Mouse (Mus musculus): ENCODE measurements around the gene Cmip.

Gene Cmip

DNA sequence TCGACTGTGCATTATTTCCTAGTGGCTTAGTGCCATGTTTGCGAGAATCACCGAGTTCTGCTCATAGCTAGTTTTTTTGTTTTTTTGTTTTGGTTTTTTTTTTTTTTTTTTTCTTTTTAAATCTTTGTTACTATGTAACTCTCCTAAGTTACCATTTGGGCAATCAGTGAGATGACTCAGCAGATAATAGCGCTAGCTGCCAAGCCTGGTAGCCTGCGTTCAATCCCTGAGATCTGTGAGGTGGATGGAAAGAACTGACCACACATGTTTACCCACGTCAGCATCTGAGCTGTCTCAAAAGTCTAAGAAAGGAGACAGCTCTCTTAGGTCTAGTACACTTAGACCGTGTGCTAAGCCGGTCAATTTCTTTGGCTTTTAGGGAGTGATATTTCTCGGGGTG is 71.9 kb downstream of the Cmip start:
- DNase-seq: no peak

DNA sequence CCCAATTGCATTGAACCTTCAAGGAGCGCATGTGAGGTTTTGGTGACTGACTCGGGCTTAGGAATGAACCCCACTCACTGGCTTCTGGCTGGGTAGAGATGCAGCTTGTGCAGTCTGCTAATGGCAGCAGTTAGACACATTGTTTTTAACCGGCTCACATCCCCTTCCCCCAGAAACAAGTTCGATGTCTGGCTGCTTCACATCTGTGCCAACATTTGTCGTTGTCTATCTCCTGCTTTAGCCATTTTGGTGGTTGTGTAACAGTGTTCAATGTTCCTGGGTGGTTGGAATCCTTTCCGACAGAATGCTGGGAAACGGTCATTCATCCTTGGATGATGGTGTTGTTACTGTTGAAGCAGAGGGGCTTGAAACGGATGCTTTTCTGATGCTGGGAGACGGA is 72.3 kb downstream of the Cmip start:
- no peak for DNase-seq

DNA sequence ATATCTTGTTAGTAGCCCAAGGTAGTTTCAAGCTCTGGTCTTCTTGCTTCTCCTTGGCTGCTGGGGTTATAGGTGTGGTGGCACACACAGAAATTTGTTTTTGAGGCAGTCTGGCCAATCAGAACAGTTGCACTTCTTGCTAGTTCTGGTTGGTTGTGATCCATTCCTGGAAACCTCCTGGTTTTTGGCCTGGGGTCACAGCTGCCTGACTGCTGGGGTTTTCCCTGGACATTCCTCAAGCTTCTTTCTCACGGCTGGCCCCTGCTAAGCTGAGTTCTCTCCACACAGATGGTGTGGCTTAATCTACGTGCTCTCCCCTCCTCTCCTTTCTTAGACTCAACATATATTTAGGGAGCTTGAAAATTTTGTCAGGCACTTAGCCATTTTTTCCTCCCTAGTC is 73.0 kb downstream of the Cmip start:
- no peak for DNase-seq

DNA sequence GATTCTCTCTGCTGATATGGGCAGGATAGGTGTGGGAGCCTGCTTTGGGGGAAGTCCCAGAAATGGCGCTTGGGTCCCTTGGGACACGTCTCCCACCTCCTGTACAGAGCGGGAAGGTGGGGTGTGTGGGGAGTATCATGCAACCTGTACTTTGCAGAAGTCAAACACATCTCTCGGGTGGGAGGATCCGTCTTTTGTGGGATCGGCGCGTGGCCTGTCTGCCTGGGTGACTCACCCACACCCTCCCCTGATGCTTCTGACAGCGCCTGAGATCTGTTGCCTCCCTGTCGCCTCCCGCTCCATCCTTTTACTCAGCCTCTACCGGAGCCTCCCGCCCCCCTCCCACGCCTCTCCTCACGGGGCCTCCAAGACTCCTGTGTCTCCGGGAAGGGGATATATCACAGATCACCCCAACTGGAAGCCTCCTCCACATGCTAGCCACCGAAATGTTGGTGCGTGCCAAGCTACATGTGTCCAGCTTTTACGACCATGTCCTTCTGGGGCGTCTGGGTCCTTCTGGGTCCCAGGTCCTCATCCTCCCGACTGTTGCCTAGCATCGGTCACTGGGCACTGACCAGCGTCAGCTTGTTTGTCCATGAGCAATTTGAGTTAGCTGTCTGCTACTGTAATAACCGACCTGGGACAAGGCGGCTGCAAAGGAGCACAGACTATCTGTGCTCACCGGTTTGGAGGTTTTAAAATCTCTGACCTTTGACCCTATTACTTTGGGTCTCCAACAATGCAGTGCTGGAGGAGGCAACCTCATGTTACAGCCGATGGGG is 75.6 kb downstream of the Cmip start:
- DNase-seq: no peak

DNA sequence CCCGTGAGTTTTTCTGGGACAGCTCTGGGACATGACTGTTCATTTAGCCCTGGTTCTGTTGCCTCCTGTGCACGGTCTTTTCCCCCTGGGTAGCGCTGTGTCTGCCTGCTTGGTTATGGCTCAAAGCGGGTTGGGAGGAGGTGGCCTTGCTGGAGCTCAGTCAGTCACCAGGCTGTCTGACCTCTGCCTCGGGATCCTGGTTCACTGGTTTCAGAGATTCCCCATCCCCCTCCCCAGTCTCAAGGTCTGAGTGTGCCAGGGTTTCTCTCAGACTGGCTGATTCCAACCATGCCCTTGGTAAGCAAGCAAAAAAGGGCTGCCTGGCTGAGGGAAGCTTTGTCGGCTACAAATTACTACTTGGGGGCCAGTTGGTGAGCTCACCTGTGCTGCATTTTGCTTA is 76.8 kb downstream of the Cmip start:
- no peak for DNase-seq

DNA sequence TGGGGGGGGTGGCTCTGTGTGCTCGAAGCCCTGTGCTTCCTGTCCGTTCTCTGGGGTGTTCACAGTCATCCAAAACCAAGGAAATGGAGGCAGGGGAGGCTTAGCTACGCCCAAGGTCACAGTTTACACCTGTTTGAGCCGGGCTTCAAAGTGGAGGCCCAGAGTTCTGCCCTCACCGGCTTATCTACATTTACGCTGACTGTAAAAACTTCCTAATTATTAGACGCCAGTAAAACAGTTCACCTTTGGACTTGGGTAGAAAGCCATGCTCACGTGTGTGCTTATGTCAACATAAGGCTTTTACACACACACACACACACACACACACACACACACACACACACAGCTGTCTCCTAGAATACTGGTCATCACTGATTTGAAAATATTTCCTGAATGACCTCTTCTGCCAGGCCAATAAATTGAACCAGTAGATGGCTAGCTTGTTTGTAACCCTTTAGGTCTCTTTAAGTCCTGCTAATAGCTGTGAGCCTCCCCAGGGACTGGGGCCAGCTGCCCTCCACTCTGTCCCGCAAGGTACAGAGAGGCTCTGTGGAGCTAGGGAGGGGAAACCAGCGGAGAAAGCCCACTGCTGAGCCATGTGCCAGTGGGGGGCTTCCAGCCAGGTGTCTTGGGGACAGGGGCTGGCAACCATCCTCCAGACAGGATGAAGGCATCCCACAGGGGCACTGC is 77.3 kb downstream of the Cmip start:
- DNase-seq: no peak

DNA sequence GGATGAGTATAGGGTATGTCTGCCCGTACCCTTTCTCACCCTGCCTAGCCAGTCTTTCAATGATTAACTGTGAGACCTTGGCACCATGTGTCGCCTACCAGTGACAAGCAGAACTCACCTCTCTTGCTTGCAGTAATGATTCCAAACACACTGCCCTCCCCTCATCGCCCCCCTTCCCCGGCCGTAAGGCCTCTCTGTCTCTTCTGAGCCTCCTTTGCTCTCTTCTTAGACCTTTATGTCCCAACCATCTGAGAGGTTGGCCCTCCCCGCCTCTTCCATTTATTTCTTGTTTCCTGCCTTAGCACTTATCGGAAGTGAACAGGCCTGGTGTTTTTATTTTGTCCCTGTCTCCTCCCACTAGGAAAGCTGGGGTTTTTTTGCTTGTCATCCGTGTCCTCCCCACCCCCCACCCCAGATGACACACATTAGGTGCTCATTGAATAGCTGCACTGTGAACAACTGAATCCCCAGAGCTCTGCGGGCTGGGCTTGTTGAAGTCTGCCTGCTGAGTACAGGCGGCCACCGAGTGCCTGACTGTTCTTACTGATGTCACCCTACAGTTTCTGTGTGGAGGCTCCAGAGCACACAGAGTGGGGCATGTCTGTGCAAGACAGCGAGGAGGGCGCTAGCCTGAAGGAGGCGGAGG is 78.0 kb downstream of the Cmip start:
- no peak for DNase-seq

DNA sequence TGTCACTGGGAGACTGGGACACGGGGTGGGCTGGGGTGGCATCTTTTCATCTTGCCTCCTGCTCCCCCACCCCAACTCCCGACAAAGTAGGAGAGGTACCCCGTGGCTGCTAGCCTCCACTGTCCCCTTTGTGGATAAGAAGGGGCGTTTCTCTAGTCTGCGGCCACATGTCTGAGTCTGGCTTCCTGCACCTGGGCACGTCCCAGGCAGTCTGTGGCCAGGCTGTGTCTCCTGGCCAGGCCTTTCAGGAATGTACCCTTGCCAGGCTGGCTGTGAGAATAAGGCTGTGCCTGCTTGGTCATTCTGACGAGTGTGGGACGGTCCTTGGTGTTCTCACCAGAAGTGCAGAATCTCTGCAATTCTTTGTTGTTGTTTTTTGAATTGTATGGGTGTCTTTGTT is 78.6 kb downstream of the Cmip start:
- no peak for DNase-seq

DNA sequence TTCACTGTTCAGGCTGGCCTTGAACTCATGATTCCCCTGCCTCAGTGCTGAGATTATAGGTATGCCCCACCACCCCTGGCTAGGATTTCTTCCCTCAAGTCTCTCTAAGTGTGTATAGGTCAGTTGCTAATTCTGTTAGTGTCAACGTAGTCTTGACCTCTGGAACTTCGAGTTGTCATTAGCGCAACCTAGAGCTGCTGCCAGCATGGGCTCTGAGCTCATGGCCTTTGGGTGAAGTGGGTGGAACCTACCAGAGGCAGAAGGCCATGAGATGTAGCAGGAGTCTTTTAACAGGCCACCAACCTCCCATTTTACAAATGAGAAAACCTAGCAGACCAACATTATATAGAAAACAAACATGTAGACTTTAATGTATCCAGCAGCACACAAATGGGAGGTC is 80.3 kb downstream of the Cmip start:
- no peak for DNase-seq

DNA sequence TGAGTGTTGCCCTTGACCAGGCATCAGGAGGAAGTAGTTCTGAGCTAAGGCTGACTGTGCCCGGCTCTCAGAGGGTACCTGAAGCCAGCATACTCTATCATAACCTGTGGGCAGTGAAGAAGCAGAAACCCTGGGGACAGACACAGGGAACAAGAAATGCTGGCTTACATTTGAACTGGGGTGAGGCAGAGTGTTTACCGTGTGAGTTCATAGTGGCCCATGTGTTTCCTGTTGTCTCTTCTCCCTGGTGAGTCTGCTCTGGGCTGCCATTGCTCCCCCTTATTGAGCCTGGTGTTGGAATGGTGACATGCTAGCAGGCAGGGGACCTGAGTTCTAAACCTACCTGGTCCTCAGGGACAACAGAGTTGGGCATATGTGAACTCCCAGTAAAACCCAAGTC is 81.8 kb downstream of the Cmip start:
- no peak for DNase-seq

DNA sequence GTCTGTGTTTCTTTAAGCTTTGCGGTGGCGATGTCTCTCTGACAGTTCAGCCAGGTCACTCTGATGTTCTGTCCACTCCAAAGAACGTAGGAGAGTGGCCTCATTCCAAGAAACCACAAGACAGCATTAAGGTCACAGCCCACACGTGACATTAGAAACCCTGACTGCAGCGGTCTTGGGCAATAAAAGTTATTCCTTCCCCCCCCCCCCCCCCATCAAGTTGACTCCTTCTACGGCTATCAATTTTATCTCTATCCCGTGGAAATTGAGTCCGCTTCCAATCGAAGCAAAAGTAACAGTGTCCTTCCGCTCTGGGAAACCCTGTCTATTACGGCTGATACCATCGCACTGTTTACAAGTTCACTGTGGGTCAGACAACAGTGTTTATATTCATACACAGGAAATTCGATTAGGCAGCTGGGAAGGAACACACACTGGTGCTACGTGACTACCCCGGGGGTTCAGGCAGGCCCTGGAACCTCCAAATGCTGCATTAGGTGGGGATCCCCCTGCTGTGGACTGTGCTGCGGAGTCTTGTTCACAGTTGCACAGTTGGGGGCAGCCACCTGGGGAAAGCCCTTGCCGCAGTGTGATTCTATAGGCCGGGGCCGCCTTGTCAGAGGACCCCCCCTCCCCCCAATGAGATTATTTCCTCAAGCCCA is 82.6 kb downstream of the Cmip start:
- DNase-seq: no peak

DNA sequence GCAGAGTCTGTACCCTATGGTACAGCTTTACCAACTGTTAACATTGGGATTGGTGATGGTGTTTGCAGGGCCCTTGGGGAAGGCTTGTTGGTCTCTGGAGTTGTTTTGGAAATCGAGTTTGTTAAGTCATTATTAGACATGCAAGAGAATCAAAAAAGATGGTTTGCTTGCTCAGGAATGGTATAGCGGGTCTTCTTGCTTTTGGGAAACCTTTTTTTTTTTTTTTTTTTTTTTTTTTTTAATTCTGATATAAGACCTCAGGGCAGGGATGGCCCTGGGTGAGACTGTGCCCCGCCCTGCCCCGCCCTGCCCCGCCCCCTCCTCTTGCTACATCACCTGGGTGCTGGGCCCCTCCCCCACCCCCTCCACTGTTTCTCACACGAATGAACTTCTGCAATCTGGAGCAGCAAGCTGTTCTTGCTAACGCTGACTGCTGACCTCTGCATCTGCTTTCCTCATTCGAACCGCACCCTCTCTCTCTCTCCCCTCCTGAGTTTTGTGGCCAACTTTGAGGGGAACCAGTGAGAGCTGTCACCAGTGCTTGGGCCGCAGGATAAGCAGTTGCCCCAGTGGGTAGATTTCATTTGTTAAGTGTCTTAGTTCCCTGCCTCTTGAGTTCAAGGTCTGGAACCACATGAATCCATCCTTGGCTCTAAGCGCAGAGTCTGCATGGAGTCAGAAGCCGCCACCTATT is 83.2 kb downstream of the Cmip start:
- no peak for DNase-seq

DNA sequence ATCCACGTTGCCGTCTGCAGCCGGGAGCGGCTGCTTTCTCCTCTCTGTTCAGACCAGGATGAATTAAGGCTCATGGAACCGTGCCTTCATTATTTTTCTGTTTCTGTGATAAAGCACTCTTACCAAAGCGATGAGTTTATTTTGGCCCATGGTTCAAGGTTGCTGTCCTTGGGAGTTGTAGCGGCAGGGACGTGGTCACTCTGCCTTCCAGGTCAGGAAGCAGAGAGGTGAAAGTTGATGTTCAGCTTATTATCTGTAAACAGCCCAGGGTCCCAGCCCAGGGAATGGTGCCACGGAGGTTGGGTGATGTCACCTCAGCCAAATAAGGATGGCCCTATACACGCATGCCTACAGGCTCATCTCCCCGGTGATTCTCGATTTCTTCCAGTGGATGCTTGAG is 83.9 kb downstream of the Cmip start:
- DNase-seq: no peak

DNA sequence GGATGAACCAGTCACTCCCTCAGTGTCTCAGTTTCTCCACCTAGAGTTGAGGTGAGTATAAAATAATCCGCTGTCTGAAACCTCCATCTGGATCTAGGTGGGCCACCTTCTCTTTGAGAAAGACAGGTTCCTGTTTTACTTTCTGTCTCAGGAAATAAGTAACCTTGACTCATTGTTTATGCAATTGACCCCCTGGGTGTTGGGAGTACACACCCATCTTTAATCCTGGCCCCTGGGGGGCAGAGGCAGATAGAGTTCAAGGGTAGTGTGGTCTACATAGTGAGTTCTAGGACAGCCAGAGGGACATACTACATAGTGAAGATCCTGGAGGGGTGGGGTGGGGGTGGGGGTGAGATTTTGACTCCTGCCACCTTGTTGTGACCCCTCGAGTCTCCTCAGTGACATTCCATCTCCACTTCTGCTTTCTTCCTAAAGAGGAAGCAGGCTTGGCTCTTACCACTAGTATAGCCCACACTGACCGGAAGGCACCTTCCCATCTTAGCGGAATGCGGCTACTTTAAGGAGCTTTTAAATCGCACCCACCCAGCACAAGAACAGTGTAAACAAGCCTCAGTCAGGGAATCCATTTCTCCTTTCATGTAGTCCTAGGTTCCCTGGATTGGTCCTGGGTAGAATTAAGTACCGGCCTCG is 86.0 kb downstream of the Cmip start:
- no peak for DNase-seq

DNA sequence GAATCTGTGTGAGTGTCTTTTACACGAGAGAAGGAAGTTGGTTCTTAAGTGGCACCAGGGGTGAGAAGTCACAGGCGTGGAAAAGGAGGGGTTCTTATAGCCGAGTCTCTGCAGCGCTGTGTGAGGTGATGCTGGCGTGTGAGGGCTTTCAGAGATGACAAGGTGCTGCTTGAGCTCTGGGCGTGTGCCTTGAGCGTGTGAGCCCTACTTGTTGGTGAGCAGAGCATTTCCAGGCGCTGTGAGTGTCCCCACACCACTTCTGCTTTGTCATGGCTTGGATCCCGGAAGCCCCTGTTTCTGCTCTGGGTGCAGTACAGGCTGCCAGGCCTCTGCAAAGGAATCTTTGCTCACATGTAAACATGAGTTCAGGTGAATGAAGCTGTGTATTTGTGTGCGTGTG is 86.6 kb downstream of the Cmip start:
- DNase-seq: no peak

DNA sequence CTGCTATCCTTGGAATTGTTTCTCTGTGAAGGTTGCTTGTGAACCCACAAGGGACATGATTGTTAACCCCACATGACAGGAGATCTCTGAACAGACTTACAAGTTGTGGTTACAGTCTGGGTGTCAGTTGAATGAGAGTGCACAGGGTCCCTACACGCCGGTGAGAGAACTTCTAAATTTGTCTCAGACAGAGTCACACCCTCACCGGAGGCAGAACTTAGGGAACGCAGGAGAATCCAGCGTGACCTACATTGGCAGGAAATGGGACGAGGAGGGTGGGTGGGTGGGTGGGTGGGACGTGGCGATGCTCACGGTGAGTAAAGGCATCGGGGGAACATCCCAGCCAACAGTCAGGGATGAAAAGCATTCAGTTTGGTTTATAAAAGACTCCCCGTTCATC is 88.0 kb downstream of the Cmip start:
- no peak for DNase-seq

DNA sequence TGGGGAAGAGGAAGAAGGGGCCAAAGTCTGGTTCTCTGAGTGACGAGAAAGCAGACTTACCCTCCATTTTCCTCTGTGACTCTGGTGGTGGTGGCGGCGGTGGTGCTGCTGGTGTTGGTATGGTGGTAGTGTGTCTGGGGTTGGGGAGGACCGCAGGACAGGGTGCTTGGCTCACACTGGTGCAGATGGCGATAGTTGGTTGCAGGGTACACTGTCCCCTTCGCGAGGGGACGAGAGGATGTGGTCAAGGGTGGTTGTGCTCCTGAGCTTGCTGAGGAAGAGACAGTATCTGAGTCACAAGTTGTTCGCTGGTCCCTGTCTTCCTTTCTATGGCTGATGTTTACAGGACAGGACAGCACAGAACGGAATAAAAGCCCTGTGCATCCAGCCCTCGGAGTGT is 88.5 kb downstream of the Cmip start:
- no peak for DNase-seq

DNA sequence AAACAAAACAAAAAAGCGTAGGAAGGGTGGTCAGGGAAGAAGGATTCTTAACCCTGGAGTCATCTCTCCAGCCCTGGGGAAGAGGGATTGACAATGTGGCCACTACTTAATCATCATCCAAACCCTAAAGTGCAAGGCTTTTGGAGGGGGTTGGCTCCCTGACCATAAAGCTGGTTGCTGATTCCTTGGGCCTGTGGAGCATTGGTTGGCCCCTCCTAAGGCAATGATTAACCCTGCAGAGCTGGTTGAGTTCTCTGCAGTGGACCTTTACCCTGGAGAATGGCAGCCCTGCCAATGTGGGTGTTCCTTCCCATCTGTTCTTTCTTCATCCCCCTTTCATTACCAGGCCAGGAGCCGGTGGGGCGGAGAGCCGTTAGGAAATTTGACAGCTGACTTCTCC is 90.7 kb downstream of the Cmip start:
- no peak for DNase-seq

DNA sequence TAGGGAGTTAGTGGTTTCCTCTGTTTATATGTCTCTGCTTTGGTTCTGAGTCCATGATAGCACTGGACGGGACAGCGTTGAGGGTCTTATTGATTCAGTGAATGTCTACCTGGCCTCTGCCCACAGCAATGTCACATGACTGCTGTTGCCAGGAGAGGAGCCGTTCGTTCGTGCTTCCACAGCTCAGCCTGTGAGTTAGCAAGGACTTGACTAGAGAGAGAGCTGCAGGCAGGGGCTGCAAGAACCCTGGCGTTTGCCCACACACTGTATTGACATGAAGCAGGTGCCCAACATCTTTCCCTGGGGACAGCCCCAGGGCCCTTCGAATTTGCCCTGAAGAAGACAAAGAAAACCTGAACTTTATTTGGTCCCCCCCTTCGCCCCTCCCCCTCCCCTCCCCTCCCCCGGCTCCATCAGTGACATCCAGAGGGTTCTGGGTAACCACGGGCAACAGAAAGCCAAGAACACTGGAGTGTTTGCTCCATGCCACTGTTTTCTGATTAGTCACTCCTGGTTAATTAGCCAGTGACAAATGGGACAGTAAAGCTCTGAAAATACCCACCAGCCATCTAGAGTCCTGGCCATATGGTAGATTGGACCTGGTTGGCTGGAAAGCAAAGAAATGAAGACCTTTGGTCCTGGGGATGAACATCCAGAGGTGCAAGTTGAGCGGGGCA is 92.0 kb downstream of the Cmip start:
- DNase-seq: no peak

DNA sequence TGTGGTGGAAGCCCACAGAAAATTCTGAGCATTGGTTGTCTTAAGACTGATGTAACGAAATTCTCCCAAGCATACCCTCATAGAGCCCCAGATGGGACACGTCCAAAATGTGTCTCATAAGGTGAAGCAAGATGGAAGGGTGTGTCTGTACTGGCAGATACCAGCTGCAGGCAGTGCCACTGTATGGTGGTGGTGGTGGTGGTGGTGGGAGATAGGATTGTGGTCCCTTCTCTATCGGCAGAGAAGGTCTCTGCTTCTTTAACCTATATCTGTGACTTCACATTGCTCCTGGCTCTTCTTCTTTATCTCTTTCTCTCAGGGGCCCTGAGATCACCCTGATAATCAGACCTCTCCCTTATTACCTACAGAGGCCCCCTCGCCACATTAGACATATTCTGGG is 92.7 kb downstream of the Cmip start:
- DNase-seq: no peak

DNA sequence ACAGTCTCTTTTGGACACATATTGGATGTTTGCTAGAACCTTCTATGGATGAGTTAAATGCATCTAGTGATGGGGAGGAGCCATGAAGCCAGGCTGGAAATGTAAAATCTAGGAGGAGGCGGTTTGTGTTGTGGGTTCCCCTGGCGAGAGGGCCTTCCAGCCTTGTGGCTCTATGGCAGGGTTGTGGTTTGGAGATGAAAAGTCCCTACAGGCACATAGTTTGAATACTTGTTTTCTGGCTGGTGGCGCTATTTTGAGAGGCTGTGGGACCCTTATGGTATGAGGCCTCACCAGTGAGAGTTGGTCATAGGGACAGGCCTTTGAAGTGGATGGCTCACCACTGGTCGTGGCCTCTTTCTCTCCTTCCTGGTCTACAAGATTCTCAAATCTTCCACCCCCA is 95.2 kb downstream of the Cmip start:
- no peak for DNase-seq
